Mouse (Mus musculus): ENCODE results near the gene Fbln1. TPM values are rescaled to one million over a fixed set of nuclear protein-coding genes. Genes with fewer than 3 reads are reported as not detected.

Gene Fbln1
- 48.1 and 51.7 TPM in 2 replicates for polyA plus RNA-seq (2011; ENCODE audit: insufficient read depth, insufficient read length, low read depth, missing spikeins)

- Histone ChIP-seq H3K4me1 (ENCODE audit: control insufficient read depth, insufficient read depth, low read length) (peaks cover 2% of the 10 kb centered on the region), H3K36me3 (ENCODE audit: control insufficient read depth, insufficient read depth, low read length, poor library complexity, severe bottlenecking) (peaks cover 3% of the 10 kb centered on the region; the same call in 1 of the 2 replicates), H3K4me3 (ENCODE audit: low read depth, low read length) (peak within 1 kb of the TSS; percentile 88), H3K9ac (ENCODE audit: low read depth, poor library complexity, severe bottlenecking) (peak within 1 kb of the TSS; percentile 93), H3K9me3 (replicated peaks; ENCODE audit: control insufficient read depth, insufficient read depth, low read length, poor library complexity, severe bottlenecking) (no peaks in the 10 kb centered on the region; the same call in 1 of the 2 replicates), H3K27ac (ENCODE audit: insufficient read depth, low read length) (no peak within 1 kb of the TSS), H3K27me3 (ENCODE audit: control insufficient read depth, insufficient read depth, low read length, poor library complexity, severe bottlenecking) (no peaks in the 10 kb centered on the region)
- TF ChIP-seq CTCF (IDR thresholded peaks at IDR 0.05; ENCODE audit: low read depth, low read length) (no peak), POLR2A (IDR thresholded peaks at IDR 0.05; ENCODE audit: insufficient read depth, low read length) (peak; percentile 32), EP300 (IDR thresholded peaks at IDR 0.05; ENCODE audit: insufficient read depth, low read depth, low read length) (peak; percentile 46; the same call in 1 of the 2 replicates)
Measured at GRCm38 (mm10) chr15:85205792-85206702, at the start of gene Fbln1. Gene Fbln1 (plus strand): TSS chr15:85205949.

- H3K4me1 ChIP-seq (ENCODE audit: control insufficient read depth, insufficient read depth, low read length): peaks cover 3% of the 10 kb centered on the region
- no peaks in the 10 kb centered on the region for H3K9me3 ChIP-seq (replicated peaks; ENCODE audit: control insufficient read depth, insufficient read depth, low read length, poor library complexity, severe bottlenecking)
- no peak overlapping the region for H3K4me3 ChIP-seq (ENCODE audit: low read depth, low read length)
- TF ChIP-seq EP300 (IDR thresholded peaks at IDR 0.05; ENCODE audit: insufficient read depth, low read depth, low read length): no peak
- no peak for TF ChIP-seq CTCF (IDR thresholded peaks at IDR 0.05; ENCODE audit: low read depth, low read length)
- no peak for TF ChIP-seq POLR2A (IDR thresholded peaks at IDR 0.05; ENCODE audit: insufficient read depth, low read length)
- no peaks in the 10 kb centered on the region for H3K36me3 ChIP-seq (ENCODE audit: control insufficient read depth, insufficient read depth, low read length, poor library complexity, severe bottlenecking)
- no peak overlapping the region for H3K9ac ChIP-seq (ENCODE audit: low read depth, poor library complexity, severe bottlenecking)
- H3K27ac ChIP-seq (ENCODE audit: insufficient read depth, low read length): no peak overlapping the region
- H3K27me3 ChIP-seq (ENCODE audit: control insufficient read depth, insufficient read depth, low read length, poor library complexity, severe bottlenecking): no peaks in the 10 kb centered on the region
Measured at GRCm38 (mm10) chr15:85156198-85156597, 49.6 kb upstream of the Fbln1 start.

- Histone ChIP-seq H3K36me3 (ENCODE audit: control insufficient read depth, insufficient read depth, low read length, poor library complexity, severe bottlenecking) (no peaks in the 10 kb centered on the region), H3K27me3 (ENCODE audit: control insufficient read depth, insufficient read depth, low read length, poor library complexity, severe bottlenecking) (no peaks in the 10 kb centered on the region), H3K4me1 (ENCODE audit: control insufficient read depth, insufficient read depth, low read length) (no peaks in the 10 kb centered on the region), H3K27ac (ENCODE audit: insufficient read depth, low read length) (no peak overlapping the region), H3K9ac (ENCODE audit: low read depth, poor library complexity, severe bottlenecking) (no peak overlapping the region), H3K9me3 (replicated peaks; ENCODE audit: control insufficient read depth, insufficient read depth, low read length, poor library complexity, severe bottlenecking) (no peaks in the 10 kb centered on the region), H3K4me3 (ENCODE audit: low read depth, low read length) (no peak overlapping the region)
- TF ChIP-seq EP300 (IDR thresholded peaks at IDR 0.05; ENCODE audit: insufficient read depth, low read depth, low read length) (no peak), POLR2A (IDR thresholded peaks at IDR 0.05; ENCODE audit: insufficient read depth, low read length) (no peak), CTCF (IDR thresholded peaks at IDR 0.05; ENCODE audit: low read depth, low read length) (no peak)
Measured at GRCm38 (mm10) chr15:85161416-85161815, 44.3 kb upstream of the Fbln1 start.

- Histone ChIP-seq H3K4me1 (ENCODE audit: control insufficient read depth, insufficient read depth, low read length) (no peaks in the 10 kb centered on the region), H3K9me3 (replicated peaks; ENCODE audit: control insufficient read depth, insufficient read depth, low read length, poor library complexity, severe bottlenecking) (no peaks in the 10 kb centered on the region), H3K9ac (ENCODE audit: low read depth, poor library complexity, severe bottlenecking) (no peak overlapping the region), H3K27me3 (ENCODE audit: control insufficient read depth, insufficient read depth, low read length, poor library complexity, severe bottlenecking) (no peaks in the 10 kb centered on the region), H3K36me3 (ENCODE audit: control insufficient read depth, insufficient read depth, low read length, poor library complexity, severe bottlenecking) (no peaks in the 10 kb centered on the region), H3K4me3 (ENCODE audit: low read depth, low read length) (no peak overlapping the region), H3K27ac (ENCODE audit: insufficient read depth, low read length) (no peak overlapping the region)
- no peak for TF ChIP-seq POLR2A (IDR thresholded peaks at IDR 0.05; ENCODE audit: insufficient read depth, low read length)
- TF ChIP-seq CTCF (IDR thresholded peaks at IDR 0.05; ENCODE audit: low read depth, low read length): no peak
- TF ChIP-seq EP300 (IDR thresholded peaks at IDR 0.05; ENCODE audit: insufficient read depth, low read depth, low read length): no peak
Measured at GRCm38 (mm10) chr15:85162693-85163663, 42.8 kb upstream of the Fbln1 start.

- H3K4me1 ChIP-seq (ENCODE audit: control insufficient read depth, insufficient read depth, low read length): no peaks in the 10 kb centered on the region
- no peak overlapping the region for H3K27ac ChIP-seq (ENCODE audit: insufficient read depth, low read length)
- H3K9ac ChIP-seq (ENCODE audit: low read depth, poor library complexity, severe bottlenecking): no peak overlapping the region
- TF ChIP-seq EP300 (IDR thresholded peaks at IDR 0.05; ENCODE audit: insufficient read depth, low read depth, low read length): no peak
- TF ChIP-seq CTCF (IDR thresholded peaks at IDR 0.05; ENCODE audit: low read depth, low read length): no peak
- TF ChIP-seq POLR2A (IDR thresholded peaks at IDR 0.05; ENCODE audit: insufficient read depth, low read length): no peak
- no peak overlapping the region for H3K4me3 ChIP-seq (ENCODE audit: low read depth, low read length)
- no peaks in the 10 kb centered on the region for H3K9me3 ChIP-seq (replicated peaks; ENCODE audit: control insufficient read depth, insufficient read depth, low read length, poor library complexity, severe bottlenecking)
- H3K27me3 ChIP-seq (ENCODE audit: control insufficient read depth, insufficient read depth, low read length, poor library complexity, severe bottlenecking): no peaks in the 10 kb centered on the region
- H3K36me3 ChIP-seq (ENCODE audit: control insufficient read depth, insufficient read depth, low read length, poor library complexity, severe bottlenecking): no peaks in the 10 kb centered on the region
Measured at GRCm38 (mm10) chr15:85166433-85166933, 39.3 kb upstream of the Fbln1 start.
